Mouse (Mus musculus): Measurements from ENCODE around the gene Fgfr2.

- TF ChIP-seq MYOD1 (IDR thresholded peaks at IDR 0.05; ENCODE audit: control insufficient read depth, insufficient read length, low read depth) (no peak), CTCF (IDR thresholded peaks at IDR 0.05; ENCODE audit: control insufficient read depth, insufficient read depth, insufficient read length) (no peak), MAX (IDR thresholded peaks at IDR 0.05) (no peak), USF1 (IDR thresholded peaks at IDR 0.05; ENCODE audit: low read depth) (no peak)
Measured at GRCm38 (mm10) chr7:132547126-132547525, 576.0 kb downstream of the Fgfr2 start.
